Mouse (Mus musculus) ovary, adult 18-20 months (tissue): Measurements from ENCODE around the gene Slc9a4.
"Not testable (repeated sequence)": the region's sequence is repeated elsewhere in the genome, so short reads cannot be mapped to it uniquely, and the experiment has no call there.

ENCODE experiments used
- DNase-seq: peaks from one replicate; pipeline ENCODE4 v3.0.0; 2022; ENCODE audit warnings: low spot score, mixed read lengths

Gene Slc9a4

DNA sequence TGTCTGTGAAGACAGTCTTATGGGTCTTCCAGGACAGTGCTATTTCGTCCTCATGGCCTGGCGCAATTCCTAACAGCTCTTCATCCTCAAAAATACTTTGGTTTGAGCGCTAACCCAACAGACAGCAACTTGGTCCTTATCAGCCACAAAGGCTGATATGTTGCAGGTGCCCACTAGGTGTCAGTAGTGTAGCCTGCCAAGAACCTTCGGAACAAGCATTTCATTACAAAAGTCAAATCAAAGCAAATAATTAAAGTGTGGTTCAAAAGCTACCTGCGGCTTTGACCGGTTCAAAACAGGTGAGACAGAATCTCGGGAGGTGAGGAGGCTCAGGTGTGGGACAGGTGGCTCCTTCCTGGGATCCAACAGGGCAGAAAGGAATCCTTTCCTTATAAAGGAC, at the start of gene Slc9a4:
Slc9a4 (plus strand) TSS at position 298 of the 400 bp plus-strand sequence.
- DNase-seq: no peak

DNA sequence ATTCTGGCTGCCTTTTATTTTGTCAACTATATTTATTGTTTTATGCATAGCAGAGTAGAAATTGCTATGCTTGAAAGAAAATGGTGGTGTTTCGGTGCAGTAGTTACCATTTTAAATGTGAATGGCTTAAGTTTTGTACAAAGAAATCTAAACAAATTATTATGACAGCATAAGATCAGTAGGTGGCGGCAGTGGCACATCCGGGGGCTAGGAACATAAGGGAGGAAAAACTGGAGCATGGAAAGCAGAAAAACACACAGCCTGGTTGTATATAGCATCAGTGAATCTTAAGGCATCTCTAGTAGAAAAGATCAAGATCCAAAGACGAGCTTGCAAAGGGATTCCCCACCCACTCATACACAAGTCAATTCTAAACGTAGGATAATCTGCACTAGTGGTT, 42.3 kb upstream of the Slc9a4 start:
- DNase-seq: no peak

DNA sequence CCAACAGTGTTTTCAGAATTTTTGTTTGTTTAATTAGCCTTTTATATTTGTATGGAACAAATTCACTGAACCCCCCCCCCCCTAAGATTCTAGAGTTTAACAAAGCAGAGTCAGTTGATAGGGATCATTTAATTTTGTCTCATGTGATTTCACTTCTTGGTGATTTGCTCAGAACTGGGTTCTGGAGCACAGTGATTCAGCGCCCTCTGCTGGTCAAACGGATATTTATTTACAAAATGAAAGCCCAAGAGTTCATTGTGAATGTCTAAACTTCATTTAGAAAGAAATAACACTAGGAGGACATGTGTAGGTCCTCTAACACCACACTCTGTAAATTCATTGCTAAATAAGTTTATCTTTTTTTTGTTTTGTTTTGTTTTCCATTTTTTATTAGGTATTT, 35.2 kb upstream of the Slc9a4 start:
- DNase-seq: no peak

DNA sequence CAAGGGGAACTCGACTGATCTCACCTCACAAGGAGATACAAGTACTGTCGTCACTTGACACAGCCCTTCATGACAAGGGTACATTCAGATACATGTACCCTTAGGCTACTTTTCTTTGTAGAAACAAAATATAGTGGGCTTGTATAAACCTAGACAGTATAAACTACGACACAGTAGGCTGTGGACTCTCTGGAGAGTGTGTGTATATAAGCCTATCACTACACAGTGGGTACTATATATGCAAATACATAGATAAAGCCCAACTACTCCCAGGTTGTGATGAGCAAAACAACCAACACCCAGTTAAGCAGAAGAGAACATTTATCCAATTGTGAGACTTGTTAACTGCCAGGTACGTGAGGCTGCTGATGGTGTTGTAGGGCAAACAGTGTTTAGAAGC, 33.2 kb upstream of the Slc9a4 start:
- DNase-seq: no peak

DNA sequence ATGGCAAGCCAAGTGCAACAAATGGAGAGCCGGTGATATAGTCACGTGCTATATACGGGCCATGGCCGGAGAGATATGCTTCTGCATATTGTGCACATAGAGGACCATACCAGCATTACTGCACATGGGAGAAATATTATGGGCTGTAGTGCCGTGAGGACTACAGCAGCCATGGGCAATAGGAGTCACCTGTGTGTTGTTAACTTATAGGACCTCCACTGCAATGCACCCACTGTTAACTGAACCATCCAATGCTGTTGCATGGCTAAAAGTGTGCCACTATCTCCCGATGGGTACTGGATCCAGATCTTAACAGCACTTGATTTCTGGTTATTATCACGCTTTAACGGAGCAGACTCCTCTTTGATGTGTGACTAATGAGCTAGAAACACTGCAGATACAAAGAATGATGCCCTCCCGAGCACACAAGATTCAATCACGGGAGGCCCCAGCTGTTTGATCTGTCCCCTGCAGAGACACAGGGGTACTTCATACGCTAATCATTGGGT, 32.8 kb upstream of the Slc9a4 start:
- no peak for DNase-seq

DNA sequence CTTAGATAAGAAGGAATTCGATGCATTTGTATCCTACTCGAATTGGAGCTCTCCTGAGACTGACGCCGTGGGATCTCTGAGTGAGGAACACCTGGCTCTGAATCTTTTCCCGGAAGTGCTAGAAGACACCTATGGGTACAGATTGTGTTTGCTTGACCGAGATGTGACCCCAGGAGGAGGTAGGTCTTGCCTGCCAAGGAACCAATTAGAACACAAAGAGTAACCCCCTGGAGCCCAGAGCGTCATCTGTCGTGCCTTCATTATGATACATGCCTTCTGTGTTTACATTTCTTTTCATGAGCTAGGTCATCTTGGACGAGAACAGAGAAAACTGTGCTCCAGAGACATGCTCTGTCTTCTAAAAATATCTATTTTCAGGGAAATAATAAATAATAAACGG, 32.1 kb upstream of the Slc9a4 start:
- DNase-seq: no peak

DNA sequence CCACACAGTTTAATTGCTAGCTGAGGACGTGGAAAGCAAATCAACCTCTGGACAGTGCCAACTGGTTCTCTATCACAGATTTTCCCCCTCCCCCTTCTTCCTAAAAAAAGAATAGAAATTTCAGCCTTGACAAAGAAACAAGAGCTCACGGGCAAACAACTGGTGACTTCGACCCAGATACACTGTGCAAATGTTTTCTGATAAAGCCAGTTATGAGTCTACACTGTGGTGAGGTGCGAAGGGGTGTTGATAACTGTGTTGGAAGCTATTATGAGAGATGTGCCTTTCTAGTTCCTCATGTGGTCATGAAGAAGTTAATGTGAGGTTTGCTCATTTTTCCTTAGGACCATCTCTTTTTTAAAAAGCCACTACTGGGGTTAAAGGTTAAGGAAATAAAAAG, 10.5 kb upstream of the Slc9a4 start:
- DNase-seq: no peak

DNA sequence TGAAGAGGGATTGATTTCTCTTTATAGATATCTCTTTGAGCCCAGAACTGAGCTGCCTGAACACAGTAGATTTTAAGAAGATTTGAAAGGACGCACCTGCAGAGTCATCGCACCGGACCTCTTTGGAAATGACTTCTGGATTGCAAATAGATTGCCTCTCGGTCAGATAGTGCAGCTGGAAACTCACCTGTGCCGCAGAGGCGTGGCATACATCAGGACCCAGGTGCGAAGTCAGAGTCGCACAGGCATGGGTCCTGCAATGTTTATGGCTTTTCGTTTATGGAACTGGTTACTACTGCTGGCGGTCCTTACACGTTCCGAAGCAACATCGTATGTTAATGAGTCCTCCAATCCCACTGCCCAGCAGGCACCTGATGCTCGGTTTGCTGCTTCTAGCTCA, 388 bp downstream of the Slc9a4 start:
- no peak for DNase-seq

DNA sequence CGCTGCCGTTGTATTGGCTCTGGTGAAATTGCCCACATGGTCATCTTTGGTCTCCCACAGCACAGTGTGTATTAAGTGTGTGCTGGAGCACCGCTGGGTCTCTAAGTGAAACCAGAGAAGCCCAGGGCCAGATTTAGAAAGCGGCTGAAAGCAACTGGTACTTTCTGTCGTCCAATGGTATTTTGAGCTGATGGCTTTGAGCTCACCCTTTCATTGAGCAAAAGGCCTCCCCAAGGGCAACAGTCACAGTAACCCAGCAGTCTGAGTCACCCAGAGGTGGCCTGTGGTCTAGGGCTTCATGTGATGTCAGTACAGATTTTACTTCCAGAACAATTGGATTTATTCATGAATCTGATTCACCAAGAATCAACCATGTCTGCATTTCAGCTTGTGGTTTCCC, 6.9 kb downstream of the Slc9a4 start:
- no peak for DNase-seq

DNA sequence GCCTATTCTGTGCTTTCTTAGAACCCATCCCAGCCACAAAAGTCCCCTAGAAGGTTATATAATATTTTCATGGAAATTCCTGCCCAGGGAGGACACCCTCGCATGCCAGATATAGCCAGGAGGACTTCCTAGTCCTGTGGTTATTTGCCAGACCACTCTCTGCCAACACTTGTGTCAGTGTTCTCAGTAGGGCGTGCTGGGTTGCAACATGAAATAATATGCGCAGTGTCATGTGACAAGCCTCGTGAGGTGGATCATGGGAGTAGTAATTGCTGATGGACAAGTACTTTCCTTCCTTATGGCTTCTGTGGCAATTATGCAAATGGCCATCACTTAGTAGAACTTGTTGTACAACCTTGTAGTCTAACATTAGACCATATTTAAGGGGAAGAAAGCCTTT, 11.1 kb downstream of the Slc9a4 start:
- DNase-seq: no peak

DNA sequence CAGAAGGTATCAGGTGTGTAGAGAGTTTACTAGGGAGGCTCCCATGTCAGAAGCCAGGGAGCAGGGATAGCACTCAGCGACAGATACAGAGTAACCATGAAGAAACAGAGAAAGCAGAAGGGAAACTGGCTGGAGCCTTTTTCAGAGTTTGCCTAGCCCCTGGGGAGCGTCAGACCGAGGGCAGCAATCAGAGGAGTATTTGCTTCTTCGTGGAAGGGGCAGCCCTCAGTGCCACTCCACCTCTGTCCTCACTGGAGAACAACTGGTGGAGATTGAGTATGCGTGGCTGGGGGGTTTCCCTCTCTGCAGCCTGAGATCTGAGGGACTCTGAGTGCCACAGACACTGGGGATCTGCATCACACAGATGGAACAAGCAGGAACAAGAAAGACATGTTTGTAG, 17.9 kb downstream of the Slc9a4 start:
- no peak for DNase-seq

DNA sequence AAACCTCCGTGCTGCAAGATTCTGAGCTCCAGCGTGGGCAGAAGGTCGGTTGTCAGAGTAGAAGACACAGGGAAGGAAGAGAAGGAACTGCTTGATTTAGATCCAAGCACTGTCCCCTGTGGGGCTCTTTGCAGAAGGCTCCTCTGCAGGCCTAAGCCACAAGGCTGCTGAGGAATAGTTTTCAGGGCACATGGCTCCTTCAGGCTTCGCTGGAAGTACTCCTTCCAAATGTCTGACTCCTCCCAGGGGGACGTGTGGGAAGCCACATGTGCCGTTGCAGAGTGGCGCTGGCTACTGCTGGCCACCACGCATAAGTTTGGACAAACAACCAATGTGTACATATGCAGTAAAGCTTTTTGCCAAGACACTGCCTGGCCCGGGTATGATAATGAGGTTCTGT, 19.8 kb downstream of the Slc9a4 start:
- DNase-seq: not testable (repeated sequence)

DNA sequence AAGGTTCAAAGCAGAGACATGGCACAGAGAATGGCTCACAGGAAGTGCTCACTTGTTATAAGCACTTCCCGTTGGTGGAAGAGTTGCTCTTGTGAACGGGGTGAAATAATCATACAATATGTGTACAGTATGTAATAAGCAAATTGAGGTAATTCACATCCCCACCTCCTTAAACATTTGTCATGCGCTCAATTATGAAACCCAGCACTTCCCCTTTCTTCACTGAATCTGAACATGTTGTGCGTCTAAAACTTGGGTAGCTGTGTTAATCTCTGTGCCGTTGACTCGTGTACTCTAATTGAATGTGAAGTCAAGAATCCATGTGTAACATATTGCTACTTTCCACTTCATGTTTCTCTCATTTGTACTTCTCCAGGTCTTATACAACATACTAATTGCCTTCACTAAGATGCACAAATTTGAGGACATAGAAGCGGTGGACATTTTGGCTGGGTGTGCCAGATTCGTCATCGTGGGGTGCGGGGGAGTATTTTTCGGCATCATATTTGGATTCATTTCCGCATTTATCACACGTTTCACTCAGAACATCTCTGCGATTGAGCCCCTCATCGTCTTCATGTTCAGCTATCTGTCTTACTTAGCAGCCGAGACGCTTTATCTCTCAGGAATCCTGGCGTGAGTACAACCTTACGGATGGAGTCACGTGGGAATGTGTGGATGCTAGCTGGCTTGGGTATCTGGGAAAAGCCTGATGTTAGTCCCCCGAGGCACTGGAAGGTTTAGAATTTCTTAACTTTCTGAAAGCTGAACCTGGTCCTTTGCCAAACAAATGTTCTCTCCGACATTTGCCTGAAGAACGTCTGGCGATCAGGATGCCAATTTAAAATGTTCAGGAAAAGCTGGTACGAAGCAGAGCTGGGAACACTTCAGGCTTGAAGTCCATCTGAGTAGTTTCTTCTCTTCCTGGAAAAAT, 20.8 kb downstream of the Slc9a4 start:
- no peak for DNase-seq

DNA sequence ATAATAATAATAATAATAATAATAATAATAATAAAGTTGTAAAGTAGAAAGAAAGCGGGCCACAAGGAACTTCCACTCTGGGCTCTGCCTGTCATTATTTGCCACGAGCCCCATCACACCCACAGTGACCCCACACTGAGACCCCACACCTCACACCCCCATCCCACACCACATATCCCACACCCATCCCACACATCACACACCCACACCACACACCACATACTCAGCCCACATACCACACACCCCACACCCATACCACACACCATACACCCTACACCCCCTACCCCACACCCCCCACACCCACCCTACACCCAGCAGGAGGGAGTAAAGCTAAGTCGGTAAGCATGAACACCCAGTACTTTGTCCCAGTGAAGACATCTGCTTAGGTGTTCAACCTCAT, 21.6 kb downstream of the Slc9a4 start:
- no peak for DNase-seq

DNA sequence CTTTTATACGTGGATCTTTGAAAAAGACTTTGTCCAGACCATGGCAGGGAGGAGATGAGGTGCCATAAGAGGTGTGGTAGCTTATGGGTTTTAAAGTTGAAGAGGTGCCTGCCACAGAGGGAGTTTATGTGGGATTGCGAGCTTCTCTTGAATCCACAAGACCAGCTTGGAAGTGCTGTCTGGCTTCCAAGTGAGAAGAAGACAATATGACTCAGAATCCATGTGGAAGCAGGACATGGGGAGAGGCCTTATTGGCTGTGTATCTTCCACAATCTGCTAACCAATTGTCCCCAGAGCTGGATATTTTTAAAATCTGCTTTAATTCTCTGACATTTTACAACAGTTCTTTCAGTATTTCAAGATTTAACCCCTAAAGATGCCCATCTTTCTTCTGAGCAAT, 33.3 kb downstream of the Slc9a4 start:
- no peak for DNase-seq

DNA sequence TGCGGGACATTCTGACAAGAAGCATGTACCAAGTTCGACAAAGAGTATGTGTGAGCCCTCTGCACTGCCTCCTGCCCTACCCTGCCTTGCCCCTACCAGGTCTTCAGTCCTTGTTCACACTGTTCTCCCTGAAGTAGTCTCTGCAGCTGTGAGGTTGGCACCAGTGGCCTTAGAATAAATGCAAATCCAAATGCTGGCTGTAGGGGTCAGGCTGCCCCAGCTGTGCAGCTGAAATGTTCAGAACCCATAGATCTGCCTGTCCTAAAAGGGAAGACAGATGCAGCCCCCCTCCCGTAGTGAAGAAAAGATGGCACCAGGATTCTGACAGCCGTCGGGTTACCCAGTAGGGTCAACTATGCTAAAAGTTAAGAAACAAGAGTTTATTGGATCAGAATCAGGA, 39.2 kb downstream of the Slc9a4 start:
- no peak for DNase-seq

DNA sequence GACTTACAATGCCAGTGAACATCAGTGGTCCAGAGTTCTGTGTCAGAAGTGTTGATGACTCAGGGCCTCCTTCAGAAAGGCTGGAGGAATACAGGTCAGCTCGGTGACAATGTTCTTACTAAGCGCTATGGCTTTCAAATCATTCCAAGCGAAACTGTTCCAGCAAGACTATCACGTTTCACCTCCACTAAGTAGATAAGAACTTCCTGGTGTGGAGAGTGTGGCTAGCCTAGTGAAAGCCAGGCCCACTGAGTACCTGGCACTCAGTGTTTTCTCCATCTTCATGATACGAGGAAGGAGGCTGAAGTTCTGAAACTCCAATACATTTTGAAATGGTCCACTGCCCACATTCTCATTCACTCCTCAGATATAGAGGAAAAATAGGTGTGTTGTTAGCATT, 40.0 kb downstream of the Slc9a4 start:
- DNase-seq: no peak

DNA sequence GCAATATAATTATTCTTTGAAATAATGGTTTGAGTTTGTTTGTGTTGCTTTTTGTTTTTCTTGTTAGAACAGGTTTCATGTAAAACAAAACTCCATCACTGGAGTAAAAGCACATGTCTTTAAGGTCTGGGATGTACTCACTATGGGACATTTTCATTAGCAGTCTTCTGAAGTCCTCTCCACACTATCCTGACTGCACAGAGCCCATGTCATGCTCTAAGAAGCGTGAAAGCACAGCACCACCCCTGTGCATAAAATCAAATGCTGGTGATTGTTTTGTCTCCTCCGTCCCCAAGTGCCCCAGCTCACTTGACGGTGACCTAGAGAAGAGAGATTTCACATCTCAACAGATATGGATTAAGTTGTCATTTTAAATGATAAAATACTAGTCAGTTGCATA, 45.1 kb downstream of the Slc9a4 start:
- DNase-seq: no peak

DNA sequence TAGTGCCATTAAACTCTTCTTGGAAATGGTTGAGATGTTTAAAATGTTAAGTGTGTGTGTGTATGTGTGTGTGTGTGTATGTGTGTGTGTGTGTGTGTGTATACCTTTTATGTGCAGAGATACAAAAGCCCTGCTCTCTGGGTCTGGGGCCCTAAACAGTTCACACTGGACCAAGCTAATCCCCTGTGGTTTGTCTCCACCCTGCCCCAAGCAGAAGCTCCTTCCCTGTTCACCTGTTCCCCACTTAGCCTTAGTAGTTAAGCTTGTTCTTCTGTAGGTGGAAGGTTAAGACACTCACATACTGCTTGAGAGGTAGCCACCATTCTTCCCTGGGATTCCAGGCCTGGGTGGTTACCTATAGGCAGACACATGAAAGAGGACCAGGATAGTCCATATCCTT, 47.1 kb downstream of the Slc9a4 start:
- no peak for DNase-seq

DNA sequence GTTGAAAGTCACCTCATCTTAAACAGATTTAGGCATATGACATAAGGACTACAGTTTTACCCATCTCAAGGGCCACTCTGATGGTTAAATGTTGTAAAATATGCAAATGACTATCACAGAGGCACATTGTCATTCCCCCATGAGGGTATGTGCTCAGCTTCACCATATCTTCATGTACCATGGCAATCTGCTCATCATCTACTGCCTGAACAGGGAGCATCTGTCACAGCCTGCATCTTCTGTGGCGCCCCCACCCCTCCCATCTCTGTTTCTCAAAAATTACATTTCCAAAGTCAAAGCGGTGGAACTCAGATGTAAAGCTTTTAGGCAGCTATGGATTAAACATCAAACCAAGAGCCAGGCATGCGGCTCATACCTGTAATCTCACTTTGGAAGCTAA, 48.6 kb downstream of the Slc9a4 start:
- DNase-seq: no peak

DNA sequence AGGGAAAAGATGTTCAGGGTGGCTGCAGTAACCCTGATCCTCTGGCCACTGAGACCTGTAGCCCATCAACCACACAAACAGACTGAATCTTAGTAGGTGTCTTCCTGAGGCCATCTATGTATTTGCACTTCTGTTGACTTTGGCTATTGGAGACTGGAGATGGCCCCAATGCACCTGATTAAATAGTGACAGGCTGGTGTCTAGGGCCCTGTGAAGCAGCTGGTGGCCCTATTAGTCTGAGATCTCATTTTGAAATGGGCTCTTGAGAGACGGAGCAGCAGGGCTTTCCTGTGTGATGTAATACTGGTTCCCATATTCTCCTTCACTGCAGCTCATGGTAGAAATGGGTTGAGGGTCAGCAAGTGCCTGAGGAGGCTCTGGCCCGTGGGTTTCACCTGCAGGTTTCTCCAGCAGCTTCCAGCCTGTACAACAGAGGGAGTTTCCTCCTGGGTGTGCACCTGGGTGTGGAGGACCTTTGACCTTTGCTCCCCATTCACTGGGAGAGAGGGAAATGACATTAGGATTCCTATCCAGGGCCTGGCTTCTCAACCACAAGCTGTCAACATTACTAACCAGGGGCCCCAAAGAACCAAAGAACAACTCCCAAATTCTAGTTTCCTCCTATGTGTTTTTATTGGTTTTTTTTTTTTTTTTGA, 52.7 kb downstream of the Slc9a4 start:
- DNase-seq: no peak

DNA sequence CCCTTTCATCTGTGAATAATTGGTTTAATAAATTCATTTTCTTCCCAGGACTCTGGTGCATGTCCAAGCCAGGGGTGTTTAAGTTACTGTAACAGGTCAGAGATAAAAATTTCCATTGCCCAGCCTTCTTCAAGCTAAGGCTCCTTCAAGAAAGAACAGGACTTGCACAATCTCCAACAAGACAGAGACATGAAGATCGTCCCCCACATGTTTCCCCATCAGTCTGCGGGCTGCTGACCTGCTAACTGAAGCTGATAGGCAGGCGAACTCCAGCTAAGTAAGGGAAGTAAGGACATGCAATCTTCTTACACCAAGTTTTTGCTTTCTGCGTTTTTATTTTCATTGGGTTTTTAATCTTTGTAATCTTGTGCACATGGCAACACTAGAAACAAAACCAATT, 54.7 kb downstream of the Slc9a4 start:
- DNase-seq: no peak

DNA sequence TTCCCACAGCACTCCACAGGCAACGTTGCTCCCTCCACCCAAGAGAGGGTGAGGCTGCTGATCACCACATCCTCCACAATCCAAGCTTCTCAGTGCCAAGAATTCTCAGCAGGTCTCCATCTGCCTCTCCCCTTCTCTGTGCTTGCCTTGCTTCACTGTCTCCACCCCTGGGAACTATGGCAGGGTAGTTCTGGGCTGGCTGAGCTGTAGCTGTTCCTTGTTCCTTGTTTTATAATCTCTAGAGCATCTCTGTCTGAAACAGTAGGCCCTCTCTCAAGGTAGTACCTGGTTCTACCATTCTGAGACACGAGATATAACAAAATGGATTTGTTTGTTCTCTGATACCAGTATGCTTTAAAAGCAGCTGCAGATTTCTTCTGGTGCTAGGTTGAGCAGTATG, 68.4 kb downstream of the Slc9a4 start:
- DNase-seq: no peak
